Mouse (Mus musculus) midbrain, embryonic 14.5 days (tissue): ENCODE measurements at regions not wholly inside any gene's neighbourhood (a gene's known extent, or its start where the extent isn't known, plus 50 kb on each side); places are given as distances from the start of the nearest gene placed in this dataset.

ENCODE experiments used
- ATAC-seq: fragments of 200-750 bp; cut with Nextera tagmentation; 2 replicates; pipeline ENCODE4 v1.8.0; 2017; ENCODE audit warnings: moderate number of reproducible peaks, moderate library complexity; ENCODE audit not compliant: low FRiP score, low TSS enrichment
- DNase-seq: peaks from one replicate; pipeline ENCODE4 v3.0.0-alpha.2; 2015
- H3K27ac ChIP-seq: fragments of 300-500 bp; sonication (generic); replicated peaks from 2 replicates; pipeline ENCODE4 v1.5.1; 2014; ENCODE audit warnings: mild to moderate bottlenecking, low read depth, low read length, moderate library complexity
- H3K27me3 ChIP-seq: fragments of 300-500 bp; sonication (generic); 2 replicates; pipeline ENCODE4 v1.6.1; 2014; ENCODE audit warnings: low read length, control low read depth, mixed read lengths; ENCODE audit not compliant: control insufficient read depth, insufficient read depth
- H3K36me3 ChIP-seq: fragments of 300-500 bp; sonication (generic); 2 replicates; pipeline ENCODE4 v1.6.1; 2014; ENCODE audit warnings: low read length, control low read depth; ENCODE audit not compliant: control insufficient read depth, insufficient read depth
- H3K4me1 ChIP-seq: fragments of 300-500 bp; sonication (generic); 2 replicates; pipeline ENCODE4 v1.6.1; 2014; ENCODE audit warnings: mild to moderate bottlenecking, antibody characterized with exemption, low read length, control low read depth; ENCODE audit not compliant: control insufficient read depth, insufficient read depth
- H3K4me2 ChIP-seq: fragments of 300-500 bp; sonication (generic); 2 replicates; pipeline ENCODE4 v1.6.1; 2014; ENCODE audit warnings: mild to moderate bottlenecking, low read length, moderate library complexity
- H3K4me3 ChIP-seq: fragments of 300-500 bp; sonication (generic); replicated peaks from 2 replicates; pipeline ENCODE4 v1.5.1; 2014; ENCODE audit warnings: low read depth, low read length
- H3K9ac ChIP-seq: fragments of 300-500 bp; sonication (generic); replicated peaks from 2 replicates; pipeline ENCODE4 v1.6.1; 2014; ENCODE audit warnings: mild to moderate bottlenecking, low read length, moderate library complexity
- H3K9me3 ChIP-seq: fragments of 300-500 bp; sonication (generic); 2 replicates; pipeline ENCODE4 v1.6.1; 2016; ENCODE audit warnings: low read length, control low read depth, mixed read lengths; ENCODE audit not compliant: control insufficient read depth
- WGBS: fragments of 180-500 bp; shearing (Covaris S2); extraction: QIAGEN DNeasy Blood & Tissue Kit; methylation state at CpG from one replicate; pipeline ENCODE4 v1.1.7; 2014; 5-methylcytosine and 5-hydroxymethylcytosine counted together

DNA sequence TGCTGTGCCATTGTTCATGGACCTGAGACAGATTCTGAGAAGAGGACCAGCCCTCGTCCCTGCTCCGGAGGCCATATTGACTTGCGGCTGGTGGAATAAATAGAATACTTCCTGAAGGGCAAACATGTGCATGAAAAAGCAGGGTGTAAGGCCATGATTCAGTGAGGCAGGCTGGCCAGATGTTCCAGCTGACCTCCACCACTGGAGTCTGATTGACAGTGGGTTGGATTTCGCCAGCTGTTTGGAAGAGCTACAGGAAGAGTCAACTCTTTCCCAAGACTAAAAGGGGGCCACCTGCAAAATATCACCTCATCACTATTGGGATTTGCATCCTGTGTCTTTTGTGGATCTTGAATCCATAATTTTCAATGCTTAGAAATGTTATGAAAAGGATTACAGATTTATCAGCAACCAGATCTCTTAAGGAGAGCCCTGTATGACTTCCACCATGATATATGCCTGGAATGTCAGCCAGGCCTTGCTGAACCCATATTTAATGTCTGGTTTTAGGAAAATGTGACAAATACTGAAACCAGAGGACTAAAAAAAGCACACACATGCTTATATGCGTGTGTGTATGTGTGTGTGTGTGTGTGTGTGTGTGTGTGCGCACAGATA lies 348.9 kb upstream of the Nrp1 start:
- Histone ChIP-seq H3K36me3 (no peaks in the 10 kb centered on the region), H3K4me3 (no peak overlapping the region), H3K4me1 (0 out of 2 replicates have a peak, but pooled peaks cover 6% of the 10 kb centered on the region), H3K27me3 (no peaks in the 10 kb centered on the region), H3K4me2 (no peak overlapping the region), H3K27ac (no peak overlapping the region), H3K9me3 (no peaks in the 10 kb centered on the region), H3K9ac (no peak overlapping the region)
- no peak for DNase-seq
- no peak for ATAC-seq
- WGBS = 89% methylated on average over 6 of the region's 6 CpGs

DNA sequence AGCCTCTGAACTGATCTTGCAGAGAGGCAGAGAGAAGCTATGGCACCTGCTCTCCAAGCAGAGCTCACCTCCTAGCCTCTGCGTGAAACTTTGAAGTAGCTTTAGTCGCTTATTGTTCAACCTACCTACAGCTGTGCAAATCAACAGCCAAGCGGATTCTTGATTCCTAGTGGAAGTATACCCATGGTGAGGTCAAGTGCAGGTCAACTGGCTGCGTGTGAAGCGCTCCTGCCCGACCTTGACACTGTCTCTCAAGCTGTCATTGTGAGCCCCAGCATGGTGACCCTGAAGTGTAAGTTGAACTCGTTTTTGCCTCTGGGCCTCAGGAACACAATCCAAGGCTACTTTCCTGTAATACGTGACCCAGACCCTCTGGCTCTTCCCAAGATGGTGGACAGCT lies 341.2 kb upstream of the Nrp1 start:
- ATAC-seq (no peak), DNase-seq (no peak)
- H3K36me3 ChIP-seq = no peaks in the 10 kb centered on the region
- H3K27ac ChIP-seq = no peak overlapping the region
- H3K4me1 ChIP-seq = no peaks in the 10 kb centered on the region
- H3K4me3 ChIP-seq = no peak overlapping the region
- H3K9ac ChIP-seq = no peak overlapping the region
- H3K27me3 ChIP-seq = no peaks in the 10 kb centered on the region
- 74% methylated on average over 8 of the region's 8 CpGs for WGBS
- no peak overlapping the region for H3K4me2 ChIP-seq
- no peaks in the 10 kb centered on the region for H3K9me3 ChIP-seq

DNA sequence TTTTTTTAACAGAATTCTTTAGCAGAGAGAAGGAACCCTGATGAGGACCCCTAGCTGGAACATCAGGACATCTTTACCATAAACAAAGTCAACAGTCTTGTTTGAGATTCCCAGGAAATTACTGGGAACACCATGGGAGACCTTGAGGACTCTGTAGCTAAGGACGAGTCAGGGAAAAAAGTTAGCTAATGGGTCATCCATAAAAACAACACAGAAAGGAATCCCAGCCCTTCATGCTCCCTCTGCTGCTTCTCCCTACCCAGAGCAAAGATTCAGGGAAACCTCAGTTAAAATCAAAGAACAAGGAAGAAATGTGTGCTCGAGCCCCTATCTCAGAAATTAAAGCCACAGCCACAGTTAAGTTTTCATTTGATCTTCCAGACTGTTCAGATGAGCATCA lies 334.7 kb upstream of the Nrp1 start:
- Histone ChIP-seq H3K4me3 (no peak overlapping the region), H3K27me3 (no peaks in the 10 kb centered on the region), H3K9ac (no peak overlapping the region), H3K9me3 (no peaks in the 10 kb centered on the region), H3K4me2 (no peak overlapping the region), H3K4me1 (peaks cover 10% of the 10 kb centered on the region), H3K27ac (no peak overlapping the region), H3K36me3 (no peaks in the 10 kb centered on the region)
- ATAC-seq (no peak), DNase-seq (no peak)
- WGBS = 80% methylated on average over 2 of the region's 2 CpGs

DNA sequence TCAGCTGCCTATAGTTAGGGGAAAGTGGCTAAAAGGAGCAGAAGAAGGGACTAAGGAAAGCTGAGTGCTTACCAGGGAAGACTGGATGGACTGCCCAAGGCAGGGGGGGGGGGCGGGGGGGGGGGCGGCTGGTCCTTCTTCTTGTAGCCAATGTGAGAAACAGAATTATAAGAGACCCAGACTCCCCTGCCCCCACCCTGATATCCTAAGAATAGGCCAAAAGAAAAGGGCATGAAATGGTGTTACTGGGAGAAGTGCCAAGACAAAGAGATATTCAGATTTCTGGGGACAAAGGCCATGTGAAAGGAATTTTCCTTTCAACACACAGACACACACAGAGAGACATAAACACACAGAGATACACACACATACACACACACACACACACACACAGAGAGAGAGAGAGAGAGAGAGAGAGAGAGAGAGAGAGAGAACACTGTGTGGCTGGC lies 333.6 kb upstream of the Nrp1 start:
- Histone ChIP-seq H3K4me1 (peaks cover 10% of the 10 kb centered on the region), H3K36me3 (no peaks in the 10 kb centered on the region), H3K9ac (no peak overlapping the region), H3K4me2 (no peak overlapping the region), H3K4me3 (no peak overlapping the region), H3K27ac (peak overlapping the region; percentile 70), H3K27me3 (no peaks in the 10 kb centered on the region), H3K9me3 (no peaks in the 10 kb centered on the region)
- WGBS = 10% methylated on average over 2 of the region's 2 CpGs
- ATAC-seq (peak; percentile 76; the same call in 1 of the 2 replicates), DNase-seq (peak; percentile 71)

DNA sequence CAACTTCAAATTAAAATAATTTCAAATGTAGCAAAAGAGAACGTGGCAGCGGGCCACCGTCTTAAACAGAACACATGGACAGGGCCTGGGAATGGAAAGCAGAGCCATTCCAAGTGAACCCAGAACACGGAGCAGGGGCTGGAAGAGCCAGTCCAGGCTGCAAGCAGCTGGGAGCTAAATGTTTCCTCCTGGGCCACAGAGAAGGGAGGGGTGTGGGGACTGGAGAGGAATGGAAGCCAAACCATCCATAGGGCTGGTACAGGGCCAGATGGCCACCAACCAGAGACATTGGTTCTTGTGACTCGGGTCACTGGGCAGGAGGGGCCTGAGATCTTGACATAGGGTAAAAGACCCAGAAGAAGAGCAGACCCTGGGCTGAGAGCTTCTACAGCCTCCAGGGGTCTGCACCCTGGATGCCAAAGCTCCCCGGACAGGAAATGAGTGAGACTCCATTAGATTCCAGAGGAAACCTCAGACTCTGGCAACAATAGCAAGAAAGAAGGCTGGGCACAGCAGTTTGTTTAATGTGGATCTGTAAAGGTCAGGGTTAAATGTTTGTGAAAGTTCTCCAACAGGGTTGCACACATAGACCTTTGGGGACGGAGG lies 333.1 kb upstream of the Nrp1 start:
- Histone ChIP-seq H3K4me1 (peaks cover 10% of the 10 kb centered on the region), H3K4me2 (no peak overlapping the region), H3K27ac (peak overlapping the region; percentile 70), H3K9me3 (no peaks in the 10 kb centered on the region), H3K36me3 (no peaks in the 10 kb centered on the region), H3K9ac (no peak overlapping the region), H3K4me3 (no peak overlapping the region), H3K27me3 (no peaks in the 10 kb centered on the region)
- DNase-seq = peak; percentile 52
- 35% methylated on average over 7 of the region's 7 CpGs for WGBS
- ATAC-seq = peak; percentile 78; the same call in 1 of the 2 replicates

DNA sequence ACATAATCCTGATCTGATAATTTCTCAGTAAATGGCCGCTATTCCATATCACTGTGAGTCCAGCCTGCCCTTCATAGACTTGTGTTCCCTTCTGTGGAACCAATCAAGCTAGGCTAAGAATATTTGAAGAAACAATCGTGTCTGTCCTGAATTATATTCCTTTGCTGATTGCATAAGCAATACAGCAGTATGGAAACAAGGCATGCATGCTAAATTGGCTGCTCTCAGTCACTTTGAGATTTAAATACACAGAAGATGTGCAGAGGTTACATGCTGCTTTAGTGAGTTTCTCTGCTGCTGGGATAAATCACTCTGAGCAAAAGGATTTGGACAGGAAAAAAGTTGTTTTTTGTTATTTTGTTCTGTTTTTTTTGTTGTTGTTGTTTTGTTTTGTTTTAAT lies 331.4 kb upstream of the Nrp1 start:
- Histone ChIP-seq H3K4me2 (no peak overlapping the region), H3K9ac (no peak overlapping the region), H3K36me3 (no peaks in the 10 kb centered on the region), H3K9me3 (no peaks in the 10 kb centered on the region), H3K4me1 (peaks cover 10% of the 10 kb centered on the region), H3K4me3 (no peak overlapping the region), H3K27ac (no peak overlapping the region), H3K27me3 (no peaks in the 10 kb centered on the region)
- no peak for ATAC-seq
- no peak for DNase-seq
- 69% methylated on average over 2 of the region's 2 CpGs for WGBS

DNA sequence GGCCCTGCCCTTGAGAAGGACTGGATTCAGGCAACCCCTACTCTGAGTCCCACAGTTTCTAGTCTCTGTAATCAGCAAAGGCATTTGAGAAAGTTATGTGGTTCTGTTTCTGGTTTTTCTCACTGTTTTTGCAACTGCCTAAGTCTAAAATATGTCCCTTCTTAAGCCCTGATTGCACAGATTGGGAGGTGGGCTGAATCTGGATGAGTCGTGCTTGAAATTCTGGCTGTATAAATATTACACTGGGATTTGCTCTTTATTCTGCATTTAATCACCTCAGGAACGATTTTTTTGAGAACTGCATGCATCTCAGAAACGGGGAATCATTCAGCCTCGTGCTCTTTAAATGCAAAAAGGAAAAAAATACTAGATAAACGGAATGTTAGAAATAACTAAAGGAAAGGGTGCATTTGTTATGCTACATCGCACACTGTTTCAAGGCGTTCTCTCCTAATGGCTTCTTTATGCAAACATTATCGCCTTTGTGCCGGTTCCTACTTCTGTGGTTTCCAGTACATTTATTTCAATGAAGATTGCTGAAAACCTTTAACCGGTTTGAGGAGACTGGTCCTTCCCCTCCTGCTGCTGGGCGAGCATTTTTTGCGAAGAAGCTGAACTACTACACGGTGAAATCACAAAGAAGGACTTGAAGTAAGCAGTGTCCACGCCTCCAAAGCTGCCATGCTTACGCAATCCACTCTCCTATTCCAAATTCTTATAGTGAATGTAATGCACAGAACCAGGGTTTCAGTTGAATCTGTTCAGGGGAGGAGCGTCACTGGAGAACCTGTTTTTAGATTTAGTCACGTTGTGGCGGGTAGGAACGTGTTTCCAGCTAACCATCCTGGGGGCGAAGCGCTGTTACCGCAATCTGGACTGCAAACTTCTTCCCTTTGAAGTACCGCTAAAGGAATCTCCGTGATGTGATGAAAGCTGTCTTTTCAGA lies 327.8 kb upstream of the Nrp1 start:
- DNase-seq = no peak

DNA sequence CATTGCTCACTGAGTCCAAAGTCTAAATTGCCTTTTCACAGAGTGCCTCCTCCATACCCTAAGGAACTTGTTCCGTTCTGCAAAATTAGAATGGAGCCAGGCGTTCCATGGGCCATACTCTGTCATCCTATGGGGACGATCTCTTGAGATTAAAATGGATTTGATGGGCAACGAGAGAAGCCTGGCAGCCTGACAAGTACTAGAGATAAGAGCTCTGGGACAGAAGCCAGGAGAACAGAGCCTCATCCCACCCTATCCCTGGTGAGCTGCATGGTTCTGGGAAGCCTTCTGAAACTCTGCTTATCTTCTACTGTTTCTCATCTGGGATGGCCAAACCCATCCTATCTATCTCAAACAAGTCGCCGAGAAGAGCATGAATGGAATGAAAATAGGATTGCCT lies 324.3 kb upstream of the Nrp1 start:
- DNase-seq = no peak
- Histone ChIP-seq H3K9me3 (no peaks in the 10 kb centered on the region), H3K4me3 (no peak overlapping the region), H3K36me3 (no peaks in the 10 kb centered on the region), H3K27ac (no peak overlapping the region), H3K4me2 (no peak overlapping the region), H3K9ac (no peak overlapping the region), H3K27me3 (no peaks in the 10 kb centered on the region), H3K4me1 (no peaks in the 10 kb centered on the region)
- WGBS = 86% methylated on average over 6 of the region's 6 CpGs
- no peak for ATAC-seq

More for the DNA sequence above, 327.8 kb upstream of the Nrp1 start:
- Histone ChIP-seq H3K4me2 (no peak overlapping the region), H3K36me3 (no peaks in the 10 kb centered on the region), H3K27me3 (no peaks in the 10 kb centered on the region), H3K27ac (peak overlapping the region; percentile 50; the same call in 1 of the 2 replicates), H3K4me1 (peaks cover 1% of the 10 kb centered on the region), H3K9me3 (no peaks in the 10 kb centered on the region), H3K9ac (no peak overlapping the region), H3K4me3 (no peak overlapping the region)
- no peak for ATAC-seq
- 82% methylated on average over 24 of the region's 24 CpGs for WGBS
